Mouse (Mus musculus): ENCODE data around the gene Trpv2. TPM values are rescaled to one million over a fixed set of nuclear protein-coding genes. Genes with fewer than 3 reads are reported as not detected.

Trpv2 gene
- polyA plus RNA-seq, 1 experiment = 11.2 TPM

DNA sequence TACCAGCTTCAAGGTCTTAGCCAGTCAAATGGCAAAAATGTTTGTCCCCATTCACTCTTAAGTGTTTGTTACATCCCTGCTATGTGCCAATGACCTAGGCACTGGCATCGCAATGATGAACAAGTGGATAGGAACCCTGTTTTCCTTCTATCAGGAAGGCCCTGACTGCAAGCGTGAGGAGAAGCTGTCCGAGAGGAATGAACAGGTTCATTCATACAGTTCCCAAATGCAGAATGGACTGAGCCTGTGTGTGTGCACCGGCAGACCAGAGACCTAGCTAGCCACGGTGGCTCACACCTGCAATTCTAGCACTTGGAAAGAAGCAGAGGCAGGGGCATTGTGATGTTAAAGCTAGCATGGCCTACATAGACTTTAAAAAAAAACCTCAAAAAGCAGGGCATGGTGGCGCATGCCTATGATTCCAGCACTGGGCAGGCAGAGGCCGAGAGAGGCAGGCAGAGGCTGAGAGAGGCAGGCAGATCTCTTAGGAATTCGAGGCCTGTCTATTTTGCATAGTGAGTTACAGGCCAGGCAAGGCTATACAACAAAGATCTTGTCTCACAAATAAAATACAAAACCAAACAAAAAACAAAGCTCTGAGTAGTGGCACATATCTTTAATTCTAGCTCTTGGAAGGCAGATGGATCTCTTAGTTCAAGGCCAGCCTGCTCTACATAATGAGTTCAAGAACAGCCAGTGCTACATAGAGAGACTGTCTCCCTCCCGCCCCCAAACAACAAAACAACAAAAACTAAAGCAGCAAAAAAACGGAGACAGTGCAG, 33.1 kb downstream of the Trpv2 start:
- H3K36me3 ChIP-seq (replicated peaks; ENCODE audit: low read length) = peaks cover 70% of the 10 kb centered on the region
- no peak for TF ChIP-seq GATA1 (IDR thresholded peaks at IDR 0.05; ENCODE audit: borderline replicate concordance, low read length)
- TF ChIP-seq FLI1 (IDR thresholded peaks at IDR 0.05; ENCODE audit: low read length) = no peak
- H3K27me3 ChIP-seq (replicated peaks) = no peaks in the 10 kb centered on the region
- H3K4me3 ChIP-seq (replicated peaks) = no peak overlapping the region
- peaks cover 57% of the 10 kb centered on the region for H3K4me1 ChIP-seq
- no peaks in the 10 kb centered on the region for H3K9me3 ChIP-seq

DNA sequence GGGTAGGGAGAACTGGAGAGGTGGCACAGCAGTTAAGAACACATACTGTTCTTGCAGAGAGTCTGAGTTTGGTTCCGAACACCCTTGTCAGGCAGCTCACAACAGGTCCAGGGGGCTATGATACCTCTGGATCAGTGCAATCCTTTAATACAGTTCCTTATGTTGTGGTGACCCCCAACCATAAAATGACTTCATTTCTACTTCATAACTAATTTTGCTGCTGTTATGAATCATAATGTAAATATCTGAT, 33.6 kb downstream of the Trpv2 start:
- Histone ChIP-seq H3K36me3 (replicated peaks; ENCODE audit: low read length) (peaks cover 75% of the 10 kb centered on the region), H3K4me1 (peaks cover 57% of the 10 kb centered on the region), H3K27me3 (replicated peaks) (no peaks in the 10 kb centered on the region), H3K4me3 (replicated peaks) (no peak overlapping the region), H3K9me3 (no peaks in the 10 kb centered on the region)
- TF ChIP-seq GATA1 (IDR thresholded peaks at IDR 0.05; ENCODE audit: borderline replicate concordance, low read length) (no peak), FLI1 (IDR thresholded peaks at IDR 0.05; ENCODE audit: low read length) (no peak)

DNA sequence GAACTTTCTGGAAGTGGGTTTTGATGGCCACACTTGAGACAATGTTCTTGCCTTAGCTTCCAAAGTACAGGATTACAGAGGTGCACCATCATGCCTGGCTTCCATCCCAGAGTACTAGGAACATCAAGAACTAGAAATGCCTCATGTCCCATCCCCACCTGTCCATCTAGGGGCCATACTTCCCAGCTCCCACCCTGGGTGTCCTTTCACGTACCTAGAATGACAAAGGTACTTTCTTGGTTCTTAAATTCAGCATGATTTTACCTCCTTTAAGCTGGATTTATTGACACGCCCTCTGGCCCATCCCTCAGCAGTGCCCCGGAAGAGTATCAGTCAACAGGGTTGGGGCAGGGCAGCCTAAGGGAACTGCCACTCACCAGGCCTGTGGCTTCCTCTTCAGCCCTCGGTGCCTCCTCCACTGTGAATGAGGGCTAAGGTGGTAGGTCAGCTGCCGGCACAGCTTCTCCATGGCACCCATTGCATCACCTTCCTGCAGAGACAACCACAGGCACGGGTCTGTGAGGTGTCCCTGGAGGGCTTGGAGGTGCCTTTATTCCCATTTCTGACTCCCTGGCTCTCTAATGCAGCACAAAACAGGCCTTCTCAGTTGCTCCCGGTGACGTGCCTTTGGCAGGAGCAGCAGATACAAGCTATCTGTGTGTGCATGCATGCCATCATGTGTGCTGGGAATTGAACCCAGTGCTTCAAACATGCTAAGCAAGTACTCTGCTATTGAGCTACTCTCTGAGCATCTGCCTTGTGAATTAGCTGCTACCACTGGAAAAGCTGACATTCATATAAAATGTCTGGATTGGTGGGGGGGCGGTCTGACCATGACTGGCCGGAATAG, 34.8 kb downstream of the Trpv2 start:
- TF ChIP-seq GATA1 (IDR thresholded peaks at IDR 0.05; ENCODE audit: borderline replicate concordance, low read length) = no peak
- no peak for TF ChIP-seq FLI1 (IDR thresholded peaks at IDR 0.05; ENCODE audit: low read length)
- peak overlapping the region; percentile 69 for H3K4me3 ChIP-seq (replicated peaks)
- H3K4me1 ChIP-seq = peaks cover 58% of the 10 kb centered on the region
- peaks cover 73% of the 10 kb centered on the region for H3K36me3 ChIP-seq (replicated peaks; ENCODE audit: low read length)
- H3K9me3 ChIP-seq = no peaks in the 10 kb centered on the region
- no peaks in the 10 kb centered on the region for H3K27me3 ChIP-seq (replicated peaks)

DNA sequence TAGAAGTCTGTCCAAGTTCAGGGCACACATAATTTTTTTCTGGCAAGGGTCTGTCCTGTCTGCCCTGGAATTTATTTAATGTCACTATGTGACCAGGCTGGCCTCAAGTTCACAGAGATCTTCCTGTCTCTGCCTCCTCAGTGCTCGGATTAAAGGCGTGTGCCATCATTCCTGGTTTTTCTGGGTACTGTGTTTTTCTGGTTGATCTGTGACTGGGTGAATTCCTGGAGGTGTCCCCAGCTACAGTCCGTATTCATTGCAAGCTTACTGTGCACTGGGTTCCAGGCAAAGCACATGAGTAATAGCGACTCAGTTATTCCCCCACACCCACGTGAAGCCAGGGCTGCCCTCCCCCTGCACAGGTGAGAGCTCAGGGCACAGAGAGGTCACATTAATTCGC, 36.0 kb downstream of the Trpv2 start:
- Histone ChIP-seq H3K9me3 (no peaks in the 10 kb centered on the region), H3K27me3 (replicated peaks) (no peaks in the 10 kb centered on the region), H3K4me3 (replicated peaks) (no peak overlapping the region), H3K4me1 (peaks cover 50% of the 10 kb centered on the region), H3K36me3 (replicated peaks; ENCODE audit: low read length) (peaks cover 66% of the 10 kb centered on the region)
- TF ChIP-seq FLI1 (IDR thresholded peaks at IDR 0.05; ENCODE audit: low read length) (no peak), GATA1 (IDR thresholded peaks at IDR 0.05; ENCODE audit: borderline replicate concordance, low read length) (no peak)

DNA sequence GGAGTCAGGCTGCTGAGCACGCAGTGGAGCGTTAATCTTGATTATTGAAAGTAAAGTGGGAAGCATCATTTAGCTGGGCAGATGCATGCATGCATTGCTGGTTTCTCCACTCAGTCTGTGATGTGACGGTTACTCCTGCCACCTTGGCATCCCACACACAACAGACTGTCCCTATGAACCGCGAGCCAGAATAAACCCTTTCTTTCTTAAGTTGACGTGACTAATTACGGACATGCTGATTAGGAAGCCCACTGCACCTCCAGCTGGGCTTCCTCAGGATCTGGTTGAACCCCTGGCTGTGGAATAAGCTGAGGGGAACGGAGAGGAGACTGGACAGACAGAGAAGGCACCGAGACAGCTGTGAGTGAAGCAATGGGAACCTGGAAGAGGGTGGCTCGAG, 38.3 kb downstream of the Trpv2 start:
- H3K36me3 ChIP-seq (replicated peaks; ENCODE audit: low read length) = peaks cover 49% of the 10 kb centered on the region
- no peaks in the 10 kb centered on the region for H3K27me3 ChIP-seq (replicated peaks)
- H3K4me3 ChIP-seq (replicated peaks) = no peak overlapping the region
- no peaks in the 10 kb centered on the region for H3K9me3 ChIP-seq
- peaks cover 28% of the 10 kb centered on the region for H3K4me1 ChIP-seq
- TF ChIP-seq GATA1 (IDR thresholded peaks at IDR 0.05; ENCODE audit: borderline replicate concordance, low read length) (no peak), FLI1 (IDR thresholded peaks at IDR 0.05; ENCODE audit: low read length) (no peak)

DNA sequence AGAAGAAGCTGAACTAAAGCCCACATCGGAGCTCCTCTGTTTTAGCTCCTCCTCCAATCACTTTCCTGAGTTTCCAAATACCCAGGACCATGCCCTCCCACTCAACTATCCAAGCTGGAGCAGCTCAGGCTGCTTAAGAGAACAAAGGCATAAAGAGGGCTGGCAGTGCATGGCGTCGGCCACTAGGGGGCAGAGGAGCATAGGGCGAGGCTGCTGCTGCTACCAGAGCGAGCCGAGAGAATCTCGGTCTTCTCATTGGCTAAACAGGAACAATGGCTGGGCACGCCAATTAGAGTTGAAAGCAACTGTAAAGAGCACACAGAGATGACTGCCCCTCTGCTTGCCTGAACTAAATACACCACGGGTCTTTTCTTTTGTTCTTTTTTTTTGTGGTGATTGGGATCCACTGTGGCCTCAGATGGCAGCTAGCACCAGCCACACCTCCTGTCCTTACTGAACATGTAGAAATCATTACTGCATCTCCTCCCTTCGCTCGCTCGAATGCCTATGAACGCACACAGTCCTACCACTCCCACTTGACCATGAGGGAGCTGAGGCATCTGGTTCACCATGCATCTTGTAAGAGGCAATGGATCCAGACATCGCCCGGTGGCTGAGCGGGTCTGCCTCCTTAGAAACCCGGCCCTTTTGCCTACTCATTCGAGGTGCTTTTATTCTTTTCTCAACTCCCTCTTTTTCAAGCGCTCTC, 39.5 kb downstream of the Trpv2 start:
- Histone ChIP-seq H3K4me1 (peaks cover 17% of the 10 kb centered on the region), H3K4me3 (replicated peaks) (peak overlapping the region; percentile 70), H3K27me3 (replicated peaks) (no peaks in the 10 kb centered on the region), H3K9me3 (no peaks in the 10 kb centered on the region), H3K36me3 (replicated peaks; ENCODE audit: low read length) (peaks cover 40% of the 10 kb centered on the region)
- no peak for TF ChIP-seq GATA1 (IDR thresholded peaks at IDR 0.05; ENCODE audit: borderline replicate concordance, low read length)

DNA sequence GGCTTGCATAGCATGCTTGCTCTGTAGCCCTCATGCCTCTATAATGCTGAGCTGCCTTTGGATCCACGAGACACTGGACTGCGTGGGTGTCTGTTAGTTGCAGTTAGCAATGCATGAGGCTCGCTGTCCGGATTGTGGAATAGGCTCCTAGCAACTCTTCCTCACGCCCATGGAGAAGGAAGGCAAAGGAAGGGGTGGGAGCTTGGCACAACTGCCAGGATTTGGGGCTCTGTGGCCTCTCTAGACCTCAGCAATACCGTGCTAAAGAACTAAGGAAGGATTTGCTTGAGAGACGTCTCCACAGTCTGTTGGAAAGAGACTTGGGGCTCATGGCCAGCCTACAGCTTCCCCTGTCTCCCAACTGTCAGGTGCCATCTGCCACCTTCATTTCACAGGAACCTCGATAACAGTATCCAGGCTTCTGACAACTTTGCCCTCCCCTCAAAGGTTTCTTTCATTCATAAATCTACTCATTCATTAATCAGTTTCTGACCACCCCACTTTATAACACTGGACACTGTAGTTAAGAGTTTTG, 40.7 kb downstream of the Trpv2 start:
- TF ChIP-seq FLI1 (IDR thresholded peaks at IDR 0.05; ENCODE audit: low read length) (no peak), GATA1 (IDR thresholded peaks at IDR 0.05; ENCODE audit: borderline replicate concordance, low read length) (no peak)
- Histone ChIP-seq H3K27me3 (replicated peaks) (no peaks in the 10 kb centered on the region), H3K4me3 (replicated peaks) (no peak overlapping the region), H3K4me1 (peaks cover 10% of the 10 kb centered on the region), H3K9me3 (no peaks in the 10 kb centered on the region), H3K36me3 (replicated peaks; ENCODE audit: low read length) (peaks cover 42% of the 10 kb centered on the region)

DNA sequence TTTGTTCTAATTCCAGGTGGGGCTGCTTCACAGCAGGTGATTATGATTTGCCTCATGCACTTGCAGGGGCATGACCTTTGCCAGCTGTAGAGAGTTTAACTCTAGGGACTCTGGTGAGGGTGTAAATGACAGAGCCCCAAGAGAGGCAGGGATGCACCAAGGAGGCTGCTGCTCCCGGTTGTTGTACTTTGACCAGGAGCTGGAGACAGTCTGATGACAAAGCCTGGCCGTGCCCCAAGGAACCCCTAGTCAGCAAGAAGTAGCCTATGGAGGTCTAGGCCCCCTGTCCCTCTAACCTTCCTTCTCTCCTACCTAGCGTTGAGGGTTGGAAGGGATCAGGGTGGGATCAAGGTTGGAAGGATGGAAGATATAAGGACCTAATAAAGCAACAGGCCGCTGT, 41.2 kb downstream of the Trpv2 start:
- Histone ChIP-seq H3K27me3 (replicated peaks) (no peaks in the 10 kb centered on the region), H3K4me3 (replicated peaks) (no peak overlapping the region), H3K36me3 (replicated peaks; ENCODE audit: low read length) (peaks cover 40% of the 10 kb centered on the region), H3K9me3 (no peaks in the 10 kb centered on the region), H3K4me1 (peaks cover 10% of the 10 kb centered on the region)
- TF ChIP-seq GATA1 (IDR thresholded peaks at IDR 0.05; ENCODE audit: borderline replicate concordance, low read length) (no peak), FLI1 (IDR thresholded peaks at IDR 0.05; ENCODE audit: low read length) (no peak)

DNA sequence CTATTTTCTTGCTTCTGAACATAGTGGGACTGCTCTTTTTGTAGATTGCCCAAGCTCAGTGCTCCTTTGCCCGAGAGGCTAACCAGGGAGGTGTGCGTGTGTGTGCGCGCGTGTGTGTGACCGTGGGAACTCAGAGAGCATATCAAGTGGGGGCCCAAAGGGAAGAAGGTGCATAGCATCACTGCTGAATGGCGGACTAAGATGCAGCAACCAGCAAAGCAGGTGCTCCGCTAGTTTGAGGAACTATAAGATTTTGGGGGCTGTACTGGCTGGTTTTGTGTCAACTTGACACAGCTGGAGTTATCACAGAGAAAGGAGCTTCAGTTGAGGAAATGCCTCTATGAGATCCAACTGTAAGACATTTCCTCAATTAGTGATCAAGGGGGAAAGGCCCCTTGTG, 46.8 kb downstream of the Trpv2 start:
- Histone ChIP-seq H3K36me3 (replicated peaks; ENCODE audit: low read length) (peaks cover 20% of the 10 kb centered on the region), H3K4me3 (replicated peaks) (no peak overlapping the region), H3K27me3 (replicated peaks) (no peaks in the 10 kb centered on the region), H3K4me1 (peaks cover 52% of the 10 kb centered on the region), H3K9me3 (peaks cover 2% of the 10 kb centered on the region; the same call in 1 of the 2 replicates)
- TF ChIP-seq FLI1 (IDR thresholded peaks at IDR 0.05; ENCODE audit: low read length) (no peak), GATA1 (IDR thresholded peaks at IDR 0.05; ENCODE audit: borderline replicate concordance, low read length) (no peak)

Measured in megakaryocyte, embryonic 14.5 days (primary cell).